Mouse (Mus musculus) liver, adult 10 weeks (tissue): Measurements from ENCODE around the gene Nucb2. TPM values are rescaled to one million over a fixed set of nuclear protein-coding genes. Genes with fewer than 3 reads are reported as not detected.

ENCODE experiments used
- polyA plus RNA-seq: library from polyadenylated mRNA; stranded (reverse); fragments of 350-450 nt; fragmentation: Illumina TruSeq; extraction: RNeasy Lipid Tissue Mini Kit (QIAGEN cat#74804); gene quantifications from one replicate; pipeline ENCODE4 v1.2.3, GENCODE M21; 2014; ENCODE audit warnings: low read depth, low replicate concordance

Gene Nucb2
- polyA plus RNA-seq, result 7.5 TPM

DNA sequence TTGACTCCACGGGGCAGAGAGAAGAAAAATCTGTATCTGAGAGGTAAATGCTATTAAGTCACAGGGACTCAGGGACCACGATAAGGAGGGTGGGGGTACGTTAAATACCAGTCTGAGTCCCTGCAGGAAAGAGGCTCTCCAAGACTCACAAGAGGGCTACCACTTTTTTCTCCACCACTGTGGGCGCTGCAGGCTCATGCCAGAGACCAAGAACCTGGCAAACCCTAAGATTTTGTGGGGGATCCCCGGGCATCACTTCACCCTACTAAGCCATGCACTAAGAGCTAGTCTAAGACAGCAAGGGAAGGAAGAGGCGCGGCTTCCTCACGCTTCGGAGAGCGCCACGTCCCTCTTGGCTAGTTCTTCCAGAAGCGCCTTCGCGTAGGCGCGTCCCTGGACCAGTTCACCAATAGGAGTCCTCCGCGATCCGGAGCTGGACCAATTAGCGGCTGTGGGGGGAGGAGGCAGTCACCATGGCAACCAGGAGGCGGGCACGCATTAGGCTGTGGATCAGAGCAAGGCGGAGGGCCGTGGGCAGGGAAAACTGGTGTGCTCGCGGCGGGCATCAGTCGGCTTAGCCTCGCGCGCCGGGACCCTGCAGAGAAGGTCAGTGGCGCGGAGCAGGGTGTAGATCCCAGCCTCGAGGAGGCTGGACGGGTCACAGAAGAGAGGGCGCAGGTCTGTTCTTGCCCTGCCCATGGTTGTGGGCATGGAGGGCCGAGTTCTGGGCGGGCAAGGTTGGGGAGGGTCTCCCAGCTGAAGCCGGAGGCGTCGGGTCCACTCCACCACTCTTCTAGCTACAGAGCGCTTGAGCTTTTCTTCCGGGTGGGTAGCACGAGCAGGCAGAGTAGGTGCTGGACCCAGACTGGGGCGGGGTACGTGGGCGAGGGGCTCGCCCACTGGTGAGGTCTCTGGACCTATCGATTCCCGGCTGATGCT, at the start of gene Nucb2:
TSS of gene Nucb2 (plus strand) at position 491 of the 939 bp plus-strand sequence.

Other genes starting within 250 kb of the Nucb2 start
- gene Plekha7, start 196.0 kb upstream of the Nucb2 start, polyA plus RNA-seq, result 1.2 TPM
- gene Rps13, start 170.2 kb upstream of the Nucb2 start, polyA plus RNA-seq, result 374 TPM
- 40.3 TPM for gene Pik3c2a, start 60.9 kb upstream of the Nucb2 start, polyA plus RNA-seq